Mouse (Mus musculus) adrenal gland, adult 18-20 months (tissue): ENCODE measurements around the gene Cox17. TPM values are rescaled to one million over a fixed set of nuclear protein-coding genes. Genes with fewer than 3 reads are reported as not detected.

ENCODE experiments used
- DNase-seq, 2 experiments: peaks; one replicate each; pipeline ENCODE4 v3.0.0; 2021 to 2022; ENCODE audit warnings: low spot score in 2 of 2
- total RNA-seq, 2 experiments: library from RNA; stranded (reverse); gene quantifications; 1 replicate in 1 of 2; 2 replicates in 1 of 2; pipeline ENCODE4 v1.2.3; 2021

The Cox17 gene
- total RNA-seq, 2 experiments from 2014 or later: 342 to 359 TPM

- no peak for DNase-seq
Observed at GRCm38 (mm10) chr16:38347588-38347987, 797 bp downstream of the Cox17 start.

- no peak for DNase-seq
Observed at GRCm38 (mm10) chr16:38348217-38348761, 1.5 kb downstream of the Cox17 start.

- DNase-seq: no peak
Observed at GRCm38 (mm10) chr16:38349881-38350280, 3.1 kb downstream of the Cox17 start.

- no peak for DNase-seq
Observed at GRCm38 (mm10) chr16:38350361-38350855, 3.6 kb downstream of the Cox17 start.

- DNase-seq: no peak
Observed at GRCm38 (mm10) chr16:38350939-38351338, 4.1 kb downstream of the Cox17 start.

GRCm38 (mm10) chr16:38352031-38352430 lies 5.2 kb downstream of the Cox17 start:
- no peak for DNase-seq

GRCm38 (mm10) chr16:38352851-38353250 lies 6.1 kb downstream of the Cox17 start:
- no peak for DNase-seq

GRCm38 (mm10) chr16:38353642-38354041 lies 6.9 kb downstream of the Cox17 start:
- no peak for DNase-seq

GRCm38 (mm10) chr16:38354185-38354913 lies 7.6 kb downstream of the Cox17 start:
- DNase-seq: no peak

GRCm38 (mm10) chr16:38358256-38358812 lies 11.5 kb downstream of the Cox17 start:
- DNase-seq: no peak

GRCm38 (mm10) chr16:38359241-38359640 lies 12.4 kb downstream of the Cox17 start:
- DNase-seq: no peak

- DNase-seq: no peak
Observed at GRCm38 (mm10) chr16:38359857-38360256, 13.1 kb downstream of the Cox17 start.

GRCm38 (mm10) chr16:38360317-38360716 lies 13.5 kb downstream of the Cox17 start:
- DNase-seq: no peak

GRCm38 (mm10) chr16:38361933-38362332 lies 15.1 kb downstream of the Cox17 start, which contains the start of gene Popdc2:
Gene Popdc2 (plus strand): TSS chr16:38362209.
- no peak for DNase-seq

GRCm38 (mm10) chr16:38362493-38363255 lies 15.9 kb downstream of the Cox17 start:
- no peak for DNase-seq

GRCm38 (mm10) chr16:38363256-38363595 lies 16.4 kb downstream of the Cox17 start:
- no peak for DNase-seq

GRCm38 (mm10) chr16:38363657-38364056 lies 16.9 kb downstream of the Cox17 start:
- DNase-seq: no peak

- no peak for DNase-seq
Observed at GRCm38 (mm10) chr16:38365390-38365789, 18.6 kb downstream of the Cox17 start.

- DNase-seq: no peak
Observed at GRCm38 (mm10) chr16:38366231-38366630, 19.4 kb downstream of the Cox17 start.

- no peak for DNase-seq
Observed at GRCm38 (mm10) chr16:38368336-38368735, 21.5 kb downstream of the Cox17 start.

- no peak for DNase-seq
Observed at GRCm38 (mm10) chr16:38369000-38369399, 22.2 kb downstream of the Cox17 start.

GRCm38 (mm10) chr16:38369431-38369830 lies 22.6 kb downstream of the Cox17 start:
- DNase-seq: no peak
